Mouse (Mus musculus) cerebellum, postnatal 4 days (tissue): Measurements from ENCODE around the gene Cd177.
A peak's percentile ranks its signal among the peaks of the same experiment; 100 is the strongest.
"Not testable (repeated sequence)": the region's sequence is repeated elsewhere in the genome, so short reads cannot be mapped to it uniquely, and the experiment has no call there.

ENCODE experiments used
- DNase-seq, 2 experiments: peaks; one replicate each; pipeline ENCODE4 v3.0.0; 2022; ENCODE audit warnings: low spot score in 2 of 2, mixed read lengths in 1 of 2

Gene Cd177

GRCm38 (mm10) chr7:24760211-24760610 lies at the start of gene Cd177:
Gene Cd177, minus strand, starts transcription at chr7:24760311.
- DNase-seq, result no peak

- DNase-seq, result no peak
These were observed 48.9 kb upstream of the Cd177 start for GRCm38 (mm10) chr7:24809041-24809440.

GRCm38 (mm10) chr7:24804826-24805225 lies 44.7 kb upstream of the Cd177 start:
- DNase-seq, result no peak

DNA sequence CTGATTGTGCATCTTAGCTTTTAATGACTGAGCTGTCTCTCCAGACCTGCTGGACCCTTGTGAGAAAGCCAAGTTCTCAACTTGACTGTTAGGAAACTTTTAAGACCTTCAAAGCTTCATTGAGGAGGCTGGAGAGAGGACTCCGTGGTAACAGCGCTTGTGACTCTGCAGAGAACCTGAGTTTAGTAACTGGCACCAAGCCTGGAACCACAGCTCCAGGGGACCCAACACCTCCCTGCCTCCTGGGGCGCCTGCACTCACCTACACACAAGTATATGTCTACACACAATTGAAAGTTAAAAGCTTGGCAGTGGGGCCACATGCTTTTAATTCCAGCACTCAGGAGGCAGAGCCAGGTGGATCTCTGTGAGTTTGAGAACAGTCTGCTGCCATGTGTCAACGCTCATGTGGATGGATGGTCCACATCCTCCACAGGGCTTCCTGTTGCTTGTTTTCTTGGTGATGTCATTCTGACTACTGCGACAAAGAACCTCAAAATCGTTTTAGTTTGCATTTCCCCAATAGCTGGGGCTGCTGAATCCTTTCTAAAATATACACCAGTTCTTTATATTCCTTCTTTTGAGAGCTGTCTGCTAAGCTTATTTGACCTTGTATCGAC lies 42.1 kb upstream of the Cd177 start:
- DNase-seq, result no peak

- DNase-seq, result no peak
These were observed 37.8 kb upstream of the Cd177 start for GRCm38 (mm10) chr7:24797918-24798317.

DNA sequence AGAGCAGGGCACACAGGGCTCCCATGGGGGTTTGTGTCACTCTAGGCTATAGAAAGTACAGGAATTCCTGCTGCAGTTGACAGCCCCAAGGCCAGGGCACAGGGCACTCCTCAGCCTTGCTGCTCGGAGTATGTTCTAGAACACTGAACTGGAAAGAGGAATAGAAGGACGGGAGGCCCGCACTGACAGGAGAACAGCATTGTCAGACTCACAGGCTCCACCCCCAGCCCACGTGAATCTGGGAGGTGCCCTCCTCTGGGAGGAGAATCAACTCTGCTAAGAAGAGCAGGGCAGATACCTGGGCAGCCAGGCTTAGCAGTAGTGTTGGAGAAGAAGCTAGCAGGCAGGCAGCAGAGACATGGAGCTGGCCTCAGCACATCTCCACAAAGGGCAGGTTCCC lies 16.8 kb upstream of the Cd177 start, which contains the start of gene Ceacam10:
Gene Ceacam10 (plus strand): TSS at position 289 of the 400 bp plus-strand sequence.
- DNase-seq, result not testable (repeated sequence)

DNA sequence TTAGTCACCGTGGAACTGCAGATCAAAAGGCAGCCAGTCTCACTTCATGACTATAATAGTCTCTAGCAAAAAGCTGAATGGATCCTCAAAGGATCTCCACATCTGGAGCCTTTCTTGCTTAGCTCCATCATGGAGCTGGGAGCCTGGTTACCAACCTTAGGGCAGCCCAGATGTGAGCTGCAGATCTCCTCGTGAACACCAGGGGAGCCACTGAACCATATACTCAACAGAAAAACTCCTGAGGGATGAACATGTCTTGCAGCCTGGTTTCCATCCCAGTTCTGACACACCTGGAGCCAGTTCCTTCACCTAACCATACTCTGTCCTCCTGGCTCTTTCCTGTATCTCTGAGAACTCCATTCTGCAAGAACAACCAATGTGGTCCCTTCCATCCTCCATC lies 16.0 kb upstream of the Cd177 start:
- DNase-seq, result no peak

GRCm38 (mm10) chr7:24773942-24774535 lies 13.9 kb upstream of the Cd177 start:
- DNase-seq, result no peak

DNA sequence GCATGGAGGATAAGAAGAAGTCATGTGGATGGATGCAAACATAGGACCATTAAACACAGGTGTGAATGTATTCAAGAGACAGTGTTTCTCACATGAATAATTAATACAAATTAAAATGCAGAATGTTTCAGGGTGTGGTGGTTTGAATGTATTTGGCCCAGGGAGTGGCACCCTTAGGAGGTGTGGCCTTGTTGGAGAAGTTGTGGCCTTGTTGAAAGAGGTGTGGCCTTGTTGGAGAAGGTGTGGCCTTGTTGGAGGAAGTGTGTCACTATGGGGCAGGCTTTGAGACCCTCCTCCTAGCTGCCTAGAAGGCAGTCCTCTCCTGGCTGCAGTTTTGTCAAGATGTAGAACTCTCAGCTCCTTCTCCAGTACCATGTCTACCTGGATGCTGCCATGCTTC lies 11.2 kb upstream of the Cd177 start:
- DNase-seq, result no peak

DNA sequence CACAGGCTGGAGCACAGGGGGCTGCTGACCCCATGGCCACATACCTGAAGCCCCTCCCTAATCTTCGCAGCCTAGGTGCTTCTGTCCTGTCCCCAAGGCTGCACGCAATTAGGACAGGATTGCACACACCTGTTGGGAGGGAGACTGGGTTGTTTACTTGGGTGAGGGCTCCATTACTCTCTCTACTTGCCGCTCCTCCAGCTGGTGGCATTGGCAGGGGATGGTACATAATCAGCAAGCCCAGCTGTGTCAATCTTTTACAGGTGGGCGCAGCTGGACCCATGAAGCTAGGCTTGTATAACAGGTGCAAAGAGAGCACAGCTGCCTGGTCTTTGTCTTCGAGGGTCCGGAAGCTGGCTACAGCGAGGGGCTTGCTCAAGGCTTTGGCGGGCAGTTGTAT lies 2.5 kb upstream of the Cd177 start:
- no peak for DNase-seq

- no peak for DNase-seq
These were observed 1.1 kb upstream of the Cd177 start for GRCm38 (mm10) chr7:24761161-24761560.

DNA sequence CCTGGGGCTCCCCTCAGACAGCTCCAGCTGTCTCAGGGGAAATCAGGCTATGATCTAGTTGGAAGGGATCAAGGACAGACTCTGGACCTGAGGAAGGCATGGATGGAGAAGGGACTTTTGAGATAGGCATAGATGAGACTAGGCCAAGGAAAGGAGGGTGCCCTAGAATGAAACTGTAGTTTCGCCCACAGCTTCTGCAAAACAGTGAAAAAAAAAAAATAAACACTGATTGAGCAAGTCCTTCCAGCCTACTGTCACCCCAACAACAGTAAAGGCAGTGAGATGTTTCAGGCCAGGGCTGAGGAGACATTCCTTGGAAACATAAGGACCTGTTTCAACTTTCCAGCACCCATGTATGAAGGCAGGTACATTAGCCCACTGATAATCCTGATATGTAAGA lies 1.6 kb downstream of the Cd177 start:
- DNase-seq, result no peak

DNA sequence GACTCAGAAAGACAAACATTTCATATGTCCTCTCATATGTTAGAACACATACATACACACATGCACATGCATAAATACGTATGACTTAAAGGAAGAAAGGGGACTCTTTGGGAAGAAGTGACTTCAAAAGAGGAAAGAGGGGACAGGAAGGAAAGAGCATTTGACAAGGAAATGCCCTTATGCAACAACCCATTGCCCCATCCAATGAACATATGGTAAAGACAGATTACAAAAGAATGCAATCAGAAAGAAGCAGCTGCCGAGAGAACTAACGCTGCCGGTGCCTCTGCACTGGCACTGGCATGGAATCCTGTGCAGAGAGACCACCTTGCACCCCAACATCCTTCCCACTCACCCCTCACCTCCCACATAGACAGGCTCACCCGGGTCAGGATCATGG lies 6.6 kb downstream of the Cd177 start:
- no peak for DNase-seq

GRCm38 (mm10) chr7:24751610-24752009 lies 8.5 kb downstream of the Cd177 start:
- DNase-seq, result no peak

GRCm38 (mm10) chr7:24750695-24751094 lies 9.4 kb downstream of the Cd177 start:
- DNase-seq, result no peak

DNA sequence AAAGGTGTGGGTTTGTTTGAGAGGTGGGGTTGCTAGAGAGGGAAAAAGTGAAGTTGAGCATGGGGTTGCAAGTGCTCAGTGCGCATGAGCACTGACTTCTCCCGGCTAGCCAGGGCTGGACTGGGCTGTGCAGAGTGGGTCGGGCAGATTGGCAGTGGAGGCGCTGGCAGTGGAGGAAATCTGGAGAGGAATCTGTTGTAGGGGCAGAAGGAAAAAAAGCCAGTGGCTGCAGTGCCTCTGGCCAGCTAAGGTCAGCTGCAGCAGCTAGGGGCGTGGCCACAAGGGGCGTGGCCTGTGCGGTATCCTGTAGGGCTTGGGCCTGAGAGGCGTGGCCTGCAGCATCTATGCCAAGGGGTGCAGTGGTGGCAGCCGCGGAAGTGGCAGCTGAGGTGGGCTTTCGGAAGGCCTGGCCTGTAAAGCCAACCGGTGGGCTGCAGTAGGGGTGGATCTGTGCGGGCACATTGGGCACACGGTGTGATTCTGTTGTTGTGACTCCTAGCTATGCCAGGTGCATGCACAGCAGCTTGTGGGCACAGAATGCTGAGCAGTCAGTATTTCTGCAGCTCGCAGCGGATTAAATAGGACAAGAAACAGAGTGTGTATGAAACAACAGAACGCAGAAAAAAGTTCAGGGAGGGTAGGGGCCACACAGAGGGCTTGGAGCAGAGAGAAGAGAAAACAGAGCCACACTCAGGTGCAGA lies 24.0 kb downstream of the Cd177 start:
- peak in 1 of 2 experiments; percentile 10 for DNase-seq

DNA sequence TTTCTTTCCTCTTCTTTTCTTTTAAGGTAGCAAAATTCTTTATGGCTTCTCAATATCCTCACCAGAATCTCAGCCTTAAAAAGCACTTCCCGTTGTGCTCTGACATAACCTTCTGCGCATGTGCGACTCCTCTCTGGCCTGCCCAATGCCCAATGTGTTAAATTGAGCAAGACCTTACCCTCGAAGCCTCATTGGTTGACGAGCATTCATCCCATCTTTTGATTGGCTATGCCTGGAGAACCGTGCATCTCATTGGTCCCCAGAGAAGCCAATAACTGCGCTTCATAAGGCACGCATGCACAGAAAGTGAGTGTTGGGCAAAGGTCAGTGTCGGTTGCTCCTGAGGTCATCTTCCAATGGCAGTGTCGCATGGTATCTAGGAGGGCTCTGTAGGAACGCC lies 33.3 kb downstream of the Cd177 start, which contains the start of gene Gm4763:
Gene Gm4763 (minus strand): TSS at position 101 of the 400 bp plus-strand sequence.
- not testable (repeated sequence) for DNase-seq

DNA sequence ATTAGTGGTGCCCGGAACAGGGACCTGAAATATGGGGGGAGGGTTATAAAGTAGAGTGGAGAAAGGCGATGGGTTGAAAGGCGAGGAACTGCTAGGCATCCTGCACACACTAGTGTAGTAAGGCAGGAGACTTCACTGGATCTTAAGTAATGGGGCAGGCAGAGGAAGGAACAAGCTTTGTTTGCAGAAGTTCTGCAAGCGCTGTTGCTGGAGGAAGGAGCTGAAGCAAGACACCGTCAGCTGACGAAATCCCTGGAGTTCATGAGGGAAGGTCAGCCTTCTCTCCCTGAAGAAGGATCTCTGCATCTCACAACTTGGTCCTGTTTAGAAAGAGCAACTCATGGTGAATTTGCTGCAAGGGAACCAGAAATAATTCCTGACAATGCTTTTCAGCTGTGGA lies 45.1 kb downstream of the Cd177 start:
- no peak for DNase-seq

GRCm38 (mm10) chr7:24708832-24709292 lies 51.2 kb downstream of the Cd177 start, which contains the start of gene BC049730:
Gene BC049730, plus strand, starts transcription at chr7:24709242.
- no peak for DNase-seq

- DNase-seq, result not testable (repeated sequence)
These were observed 57.3 kb downstream of the Cd177 start for GRCm38 (mm10) chr7:24702841-24703240.

- DNase-seq, result not testable (repeated sequence)
These were observed 62.2 kb downstream of the Cd177 start for GRCm38 (mm10) chr7:24697891-24698290.
